Mouse (Mus musculus): ENCODE measurements around the gene Dlst.
"Not testable (repeated sequence)": the region's sequence is repeated elsewhere in the genome, so short reads cannot be mapped to it uniquely, and the experiment has no call there.

The Dlst gene

GRCm38 (mm10) chr12:85113917-85114316 is 3.3 kb downstream of the Dlst start:
- in situ Hi-C loops (cut with MboI), result no loop called here

GRCm38 (mm10) chr12:85115678-85116077 is 5.0 kb downstream of the Dlst start:
- in situ Hi-C loops (cut with MboI), result no loop called here

- in situ Hi-C loops (cut with MboI), result no loop called here
Measured at GRCm38 (mm10) chr12:85121806-85122459, 11.3 kb downstream of the Dlst start.

- in situ Hi-C loops (cut with MboI), result no loop called here
Measured at GRCm38 (mm10) chr12:85123108-85123530, 12.5 kb downstream of the Dlst start.

- in situ Hi-C loops (cut with MboI), result no loop called here
Measured at GRCm38 (mm10) chr12:85123645-85124044, 13.0 kb downstream of the Dlst start.

GRCm38 (mm10) chr12:85124751-85125150 is 14.1 kb downstream of the Dlst start:
- in situ Hi-C loops (cut with MboI), result no loop called here

GRCm38 (mm10) chr12:85126986-85127603 is 16.5 kb downstream of the Dlst start:
- in situ Hi-C loops (cut with MboI), result no loop called here

GRCm38 (mm10) chr12:85129426-85129978 is 18.9 kb downstream of the Dlst start:
- in situ Hi-C loops (cut with MboI), result no loop called here

- in situ Hi-C loops (cut with MboI), result no loop called here
Measured at GRCm38 (mm10) chr12:85131361-85131760, 20.7 kb downstream of the Dlst start.

- in situ Hi-C loops (cut with MboI), result no loop called here
Measured at GRCm38 (mm10) chr12:85134043-85134794, 23.6 kb downstream of the Dlst start.

- in situ Hi-C loops (cut with MboI), result no loop called here
Measured at GRCm38 (mm10) chr12:85135513-85136470, 25.2 kb downstream of the Dlst start.

- in situ Hi-C loops (cut with MboI), result no loop called here
Measured at GRCm38 (mm10) chr12:85136627-85137026, 26.0 kb downstream of the Dlst start.

- in situ Hi-C loops (cut with MboI), result no loop called here
Measured at GRCm38 (mm10) chr12:85140036-85140701, 29.5 kb downstream of the Dlst start.

GRCm38 (mm10) chr12:85141096-85141495 is 30.5 kb downstream of the Dlst start:
- in situ Hi-C loops (cut with MboI), result no loop called here

- in situ Hi-C loops (cut with MboI), result no loop called here
Measured at GRCm38 (mm10) chr12:85142803-85143202, 32.2 kb downstream of the Dlst start.

GRCm38 (mm10) chr12:85144276-85144675 is 33.6 kb downstream of the Dlst start:
- in situ Hi-C loops (cut with MboI), result not testable (repeated sequence)

GRCm38 (mm10) chr12:85144821-85145220 is 34.2 kb downstream of the Dlst start:
- in situ Hi-C loops (cut with MboI), result no loop called here

- in situ Hi-C loops (cut with MboI), result no loop called here
Measured at GRCm38 (mm10) chr12:85145630-85146029, 35.0 kb downstream of the Dlst start.

- in situ Hi-C loops (cut with MboI), result no loop called here
Measured at GRCm38 (mm10) chr12:85146355-85146754, 35.7 kb downstream of the Dlst start.

- in situ Hi-C loops (cut with MboI), result no loop called here
Measured at GRCm38 (mm10) chr12:85146881-85147280, 36.2 kb downstream of the Dlst start.

Measured in mature B cell (primary cell).